Mouse (Mus musculus) kidney, adult 2 months (tissue): ENCODE results near the gene Lamc2.

Source experiments
- CTCF ChIP-seq: fragments of 200-500 bp; conservative IDR thresholded peaks from 2 replicates; pipeline ENCODE4 v1.5.1; 2011; ENCODE audit warnings: low read depth, mild to moderate bottlenecking, control low read depth, low read length, moderate library complexity, mixed read lengths; ENCODE audit not compliant: insufficient read depth, insufficient read length
- POLR2A ChIP-seq: fragments of 200-500 bp; IDR thresholded peaks from one replicate; pipeline ENCODE4 v1.6.1; 2011; ENCODE audit warnings: low read depth, low read length, control low read depth

DNA sequence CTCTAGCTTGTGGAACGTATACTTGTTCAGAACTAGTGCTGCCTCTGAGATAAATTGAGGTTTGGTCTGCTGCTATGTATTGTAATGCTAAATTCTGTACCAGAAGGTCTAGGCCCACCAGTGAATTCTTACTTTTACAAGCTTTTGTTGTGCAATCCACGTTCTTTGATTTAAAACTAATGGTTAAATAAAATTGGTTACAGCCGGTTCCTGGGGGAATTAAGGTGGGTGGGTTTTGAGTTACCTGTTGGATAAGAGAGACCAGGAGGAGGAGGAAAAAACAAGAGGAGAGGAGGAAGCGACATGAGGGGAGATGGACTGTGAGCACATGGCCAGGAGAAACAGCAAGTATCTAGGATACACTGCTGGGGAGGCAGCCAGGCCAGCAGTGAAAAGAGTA, 30.3 kb upstream of the Lamc2 start:
- TF ChIP-seq CTCF (no peak), POLR2A (no peak)
